Mouse (Mus musculus) lung, postnatal 4 days (tissue): ENCODE data around the gene Slfn8.
A peak's percentile ranks its signal among the peaks of the same experiment; 100 is the strongest.
"Not testable (repeated sequence)": the region's sequence is repeated elsewhere in the genome, so short reads cannot be mapped to it uniquely, and the experiment has no call there.

Experiments
- DNase-seq, 2 experiments: peaks; one replicate each; pipeline ENCODE4 v3.0.0; 2021

Slfn8 gene

DNA sequence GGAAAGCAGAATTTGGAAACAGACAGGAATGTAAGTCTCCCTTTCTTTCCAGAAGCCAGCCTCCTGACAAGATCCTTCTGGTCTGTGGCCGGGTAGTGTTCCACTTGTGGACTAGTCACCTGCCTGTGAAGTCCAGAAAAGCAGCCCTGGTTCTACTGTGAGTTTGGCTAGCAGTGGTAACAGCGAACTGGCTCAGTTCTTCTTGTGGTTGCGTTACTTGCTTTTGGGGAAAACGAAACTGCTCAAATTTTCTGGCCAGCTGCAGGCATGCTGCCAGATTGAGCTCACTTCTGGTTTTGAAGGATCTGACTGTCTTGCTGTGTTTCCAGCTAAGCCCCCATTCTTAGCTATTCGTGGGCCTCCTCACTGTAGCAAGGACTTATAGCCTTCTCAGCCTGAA, at the start of gene Slfn8:
Gene Slfn8, minus strand, starts transcription at position 190 of the 400 bp plus-strand sequence.
- peak; percentile 26 to 32 for DNase-seq

DNA sequence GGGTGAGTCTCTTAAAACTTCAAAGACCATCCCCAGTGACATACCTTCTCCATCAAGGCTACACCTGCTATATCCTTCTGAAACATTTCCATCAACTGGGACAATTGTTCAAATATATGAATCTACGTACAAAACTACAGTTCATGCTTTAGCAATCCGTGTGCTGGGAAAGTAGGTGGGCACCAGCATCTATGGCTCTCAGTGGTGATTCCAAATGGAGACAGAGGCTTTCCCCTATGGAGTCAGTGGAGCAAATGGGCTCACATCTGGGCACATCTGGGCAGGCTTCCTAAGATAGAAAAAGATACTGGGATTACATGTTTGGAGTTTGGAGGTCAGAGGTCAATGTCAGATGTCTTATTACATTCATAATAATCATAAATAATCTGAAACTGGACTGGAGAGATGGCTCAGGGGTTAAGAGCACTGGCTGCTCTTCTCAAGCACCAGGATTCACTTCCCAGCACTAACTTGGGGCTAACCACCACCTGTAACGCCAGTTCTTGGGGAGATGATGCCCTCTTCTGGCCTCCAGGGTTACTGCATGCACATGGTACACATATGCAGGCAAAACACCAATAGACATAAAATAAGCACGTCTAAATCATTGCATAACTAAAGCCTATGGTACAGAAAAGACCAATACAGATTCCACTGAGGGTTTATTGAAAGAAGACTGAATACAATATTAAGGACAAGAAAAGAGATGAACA, 47.5 kb upstream of the Slfn8 start:
- DNase-seq, result peak in 1 of 2 experiments; percentile 13

DNA sequence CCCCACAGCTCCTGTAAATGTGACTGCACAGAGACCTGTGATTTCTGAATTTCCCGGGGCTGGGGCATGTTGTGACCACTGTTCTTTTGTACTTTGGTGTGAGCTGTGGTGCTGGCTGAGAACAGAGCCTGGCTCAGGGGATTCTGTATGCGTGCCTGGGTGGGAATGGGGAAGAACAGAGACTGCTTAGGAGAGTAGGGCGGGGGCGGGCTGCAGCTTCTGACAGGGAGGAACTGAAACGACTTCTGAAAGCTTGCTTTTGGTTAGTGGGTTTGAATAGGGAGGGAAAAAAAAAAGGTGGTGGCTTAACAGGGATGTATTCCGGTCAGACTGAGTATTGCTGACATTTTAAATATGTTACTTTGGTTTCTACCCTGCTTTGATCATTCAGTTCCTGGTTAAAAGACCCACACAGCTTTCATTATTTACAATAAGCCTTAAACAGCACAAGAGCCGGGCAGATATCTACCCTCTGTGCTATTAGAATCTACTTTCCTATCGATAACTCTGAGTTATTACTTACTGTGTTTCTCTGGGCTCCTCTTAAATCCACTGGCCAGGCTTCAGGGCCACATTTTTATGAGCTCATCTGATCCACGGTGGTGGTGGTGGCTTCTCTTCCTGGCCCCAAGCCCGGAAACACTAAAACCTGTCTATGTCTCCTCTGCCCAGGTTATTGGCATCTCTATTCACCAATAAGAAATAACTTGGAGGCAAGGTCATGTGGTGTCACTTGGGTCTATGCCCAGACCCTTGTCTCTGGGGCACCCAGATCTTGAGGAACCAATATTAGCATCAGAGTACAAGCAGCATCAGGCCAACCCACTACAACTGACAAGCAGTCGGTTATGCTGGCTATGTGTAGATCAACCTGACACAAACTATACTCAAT, 46.3 kb upstream of the Slfn8 start:
- peak in 1 of 2 experiments; percentile 50 for DNase-seq

DNA sequence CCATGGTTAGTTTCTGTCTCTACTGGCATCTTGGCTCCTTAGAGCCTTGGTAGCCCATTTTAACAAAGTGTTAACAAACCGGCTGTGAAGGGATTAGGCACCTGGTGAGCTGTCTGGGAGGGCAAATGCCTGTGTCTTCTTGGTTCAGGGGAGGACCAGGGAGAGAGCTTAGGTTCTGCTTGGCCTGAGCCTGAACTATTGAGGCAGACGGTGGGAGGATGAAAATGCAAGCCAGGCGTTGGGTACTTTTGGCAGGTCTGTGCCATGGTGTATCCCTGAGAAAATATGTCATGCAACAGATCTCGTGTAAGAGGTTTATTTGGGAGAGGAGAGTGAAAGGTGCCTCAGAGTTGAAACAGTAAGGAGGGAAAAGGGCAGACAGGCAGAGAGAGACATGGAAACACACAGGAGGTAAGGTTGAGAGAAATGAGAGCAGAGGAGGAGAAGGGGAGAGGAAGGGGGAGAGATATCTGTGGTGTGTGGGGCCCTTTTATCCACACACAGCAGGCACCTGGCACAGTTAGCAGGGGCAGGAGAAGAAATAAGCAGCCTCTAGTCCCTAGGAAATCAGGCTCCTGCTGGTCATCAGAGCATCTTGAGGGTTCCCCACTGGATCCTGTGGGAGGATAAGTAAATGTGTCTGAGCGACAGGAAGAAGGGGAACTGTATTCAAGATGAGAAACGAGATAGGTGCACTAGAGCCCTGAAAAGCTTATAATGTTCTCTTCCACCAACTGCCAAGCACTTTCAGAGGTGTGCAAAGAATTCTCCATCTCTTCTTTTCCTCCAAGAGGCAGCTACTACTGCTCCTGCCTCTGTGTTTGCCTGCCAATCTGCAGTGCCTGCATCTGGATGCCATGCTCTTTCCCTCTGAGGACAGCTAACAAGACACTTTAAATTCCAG, 45.1 kb upstream of the Slfn8 start:
- no peak for DNase-seq

DNA sequence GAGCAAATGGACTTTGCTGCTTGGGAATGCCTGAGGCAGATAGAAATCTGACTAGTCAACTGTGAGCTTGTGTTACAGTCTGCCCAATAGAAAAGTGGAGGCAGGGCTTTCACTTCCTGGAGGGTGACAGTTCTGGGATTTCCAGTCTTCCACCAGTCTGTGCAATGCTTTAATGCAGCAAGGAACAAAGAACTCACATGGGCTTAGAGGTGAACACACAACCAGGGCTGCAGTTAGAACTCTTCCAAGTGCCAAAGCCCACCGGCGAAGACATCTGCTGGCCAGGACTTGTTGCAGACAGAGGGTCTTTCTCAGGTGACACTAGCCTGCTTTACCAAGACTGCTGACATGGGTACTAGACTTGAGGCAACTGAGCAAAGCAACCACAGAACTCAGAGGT, 44.3 kb upstream of the Slfn8 start, which contains the start of gene Slfn2:
Gene Slfn2, plus strand, starts transcription at position 167 of the 400 bp plus-strand sequence.
- DNase-seq, result peak in 1 of 2 experiments; percentile 44

DNA sequence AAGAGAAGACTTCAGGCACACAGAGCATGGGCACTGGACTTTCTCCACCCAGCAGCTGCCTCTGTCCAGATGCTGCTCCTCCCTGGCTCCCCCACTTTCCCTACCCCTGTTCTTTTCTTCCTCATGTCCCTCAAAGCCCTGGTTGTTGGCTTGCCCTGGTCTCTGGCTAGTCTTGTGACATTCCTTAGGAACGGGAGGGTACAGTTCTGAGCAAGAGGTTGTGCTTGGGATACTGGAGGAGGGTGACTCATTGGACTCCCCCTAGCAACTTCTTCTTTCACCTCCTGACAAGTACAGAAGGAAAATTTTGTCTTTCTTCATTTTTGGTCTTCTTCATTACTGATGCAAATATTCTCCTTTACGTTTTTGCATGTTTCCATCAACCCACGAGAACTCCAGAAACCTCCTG, 43.3 kb upstream of the Slfn8 start:
- no peak for DNase-seq

DNA sequence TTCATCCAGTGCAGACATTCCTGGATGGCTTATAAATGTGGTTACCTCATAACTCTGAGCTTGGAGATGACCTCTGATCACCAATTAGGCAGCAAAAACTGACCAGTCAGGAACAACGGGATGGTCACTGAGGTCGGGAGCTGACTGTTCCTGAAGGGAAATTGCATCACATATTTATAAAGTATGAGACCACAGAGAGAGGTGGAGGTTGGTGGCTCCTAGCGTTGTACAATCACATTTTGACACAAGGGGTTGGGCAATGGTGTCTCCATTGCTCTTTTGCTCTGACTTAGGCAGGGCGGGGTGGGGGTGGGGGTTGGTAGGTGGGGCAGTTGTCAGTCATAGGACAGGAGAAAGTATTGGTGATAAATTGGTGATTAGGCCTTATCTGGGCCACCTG, 42.5 kb upstream of the Slfn8 start:
- DNase-seq, result peak in 1 of 2 experiments; percentile 32

DNA sequence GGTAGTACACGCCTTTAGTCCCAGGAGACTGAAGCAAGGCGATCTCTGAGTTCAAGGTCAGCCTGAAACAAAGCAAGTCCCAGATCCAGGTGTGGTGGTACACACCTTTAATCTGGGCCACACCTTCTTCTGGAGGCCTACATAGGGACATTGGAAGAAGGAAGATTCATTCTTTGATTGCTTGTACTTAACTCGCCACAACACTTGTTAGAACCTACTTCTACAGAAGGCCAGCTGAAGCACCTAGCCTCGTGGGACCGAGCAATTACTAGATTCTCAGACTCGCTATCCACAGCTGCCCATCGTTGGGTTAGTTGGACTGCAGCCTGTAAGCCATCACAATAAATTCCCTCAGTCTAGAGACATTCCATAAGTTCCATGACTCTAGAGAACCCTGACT, 41.2 kb upstream of the Slfn8 start:
- peak in 1 of 2 experiments; percentile 3 for DNase-seq

DNA sequence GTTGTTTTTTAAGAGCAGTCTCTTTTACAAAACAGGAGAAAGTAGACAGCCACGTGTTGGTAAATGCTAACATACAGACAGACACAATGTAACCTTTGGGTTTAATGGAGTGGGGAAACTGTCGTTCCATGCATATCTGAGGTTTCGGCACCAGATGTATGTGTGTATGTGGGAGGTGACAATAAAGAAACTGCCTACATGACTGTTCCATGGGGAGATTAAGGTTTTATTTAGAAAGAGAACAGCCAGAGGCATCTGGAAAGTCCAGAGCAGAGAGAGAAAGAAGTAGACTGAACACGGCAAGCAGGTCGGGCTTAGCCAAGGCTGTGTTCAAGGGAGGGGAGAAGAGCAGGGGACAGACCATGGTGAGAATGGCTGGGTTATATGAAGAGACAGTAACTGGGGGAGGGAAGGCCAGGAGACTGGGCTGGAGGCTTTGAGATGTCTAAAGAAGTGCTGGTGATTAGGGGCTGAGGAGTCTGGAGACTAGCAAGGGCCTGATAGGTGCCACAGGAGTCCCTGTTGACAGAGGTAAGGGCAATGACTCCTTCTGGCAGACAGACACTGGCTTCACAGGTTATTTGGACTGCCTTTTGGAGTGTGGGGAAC, 39.9 kb upstream of the Slfn8 start:
- DNase-seq, result no peak

DNA sequence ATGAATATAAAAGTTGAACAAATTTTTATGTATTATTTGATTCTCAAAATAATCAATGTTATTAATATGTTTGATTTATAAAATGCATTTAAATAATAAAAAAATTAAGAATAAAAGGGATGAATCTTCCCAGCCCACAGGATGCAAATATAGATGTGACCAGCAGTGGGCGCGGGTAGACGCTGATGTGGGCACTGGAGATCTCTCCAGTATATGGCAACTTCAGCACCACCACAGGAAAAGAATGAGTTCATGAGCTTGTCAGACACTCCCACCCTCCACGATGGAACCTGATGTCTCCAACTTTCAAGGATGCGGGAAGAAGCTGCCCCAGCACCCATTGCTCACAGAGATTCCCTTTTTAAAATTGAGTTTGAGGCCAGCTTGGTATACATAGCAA, 37.3 kb upstream of the Slfn8 start:
- DNase-seq, result peak; percentile 40 to 72

DNA sequence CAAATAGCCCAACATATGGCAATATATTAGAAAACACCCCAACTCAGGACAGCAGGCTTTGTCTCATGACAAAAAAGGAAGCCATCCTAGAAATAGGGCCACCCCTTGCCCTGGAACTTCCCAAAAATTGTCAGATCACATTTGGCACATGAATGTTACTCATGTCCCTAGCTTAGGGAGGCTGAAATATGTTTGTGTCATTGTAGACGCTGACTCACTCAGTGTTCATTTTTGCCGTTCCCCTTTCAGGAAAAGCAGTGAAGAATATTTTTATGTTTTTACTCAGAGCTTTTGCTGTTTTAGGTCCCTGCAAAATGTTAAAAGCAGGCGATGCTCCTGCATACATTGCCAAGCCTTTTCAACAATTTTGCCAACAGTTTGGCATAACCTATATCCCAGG, 25.0 kb upstream of the Slfn8 start:
- no peak for DNase-seq

DNA sequence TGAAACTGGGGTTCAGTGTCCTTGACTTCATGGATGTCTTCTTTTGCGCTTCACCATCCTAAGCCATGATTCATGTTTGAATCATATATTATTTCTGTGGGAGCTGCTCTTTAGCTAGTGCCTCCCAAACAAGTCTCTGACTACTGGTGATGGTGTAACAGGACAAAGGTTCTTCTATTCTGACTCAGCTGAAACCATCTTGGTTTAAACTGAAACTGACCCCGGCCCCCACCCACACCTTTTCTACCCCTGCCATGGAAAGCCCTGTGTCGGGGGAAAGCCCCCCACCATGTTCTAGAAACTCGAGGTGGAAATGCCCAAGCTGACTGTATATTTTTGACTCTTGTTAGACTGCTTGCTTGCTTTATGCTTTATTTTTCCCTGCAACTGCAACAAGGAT, 23.3 kb upstream of the Slfn8 start:
- no peak for DNase-seq

DNA sequence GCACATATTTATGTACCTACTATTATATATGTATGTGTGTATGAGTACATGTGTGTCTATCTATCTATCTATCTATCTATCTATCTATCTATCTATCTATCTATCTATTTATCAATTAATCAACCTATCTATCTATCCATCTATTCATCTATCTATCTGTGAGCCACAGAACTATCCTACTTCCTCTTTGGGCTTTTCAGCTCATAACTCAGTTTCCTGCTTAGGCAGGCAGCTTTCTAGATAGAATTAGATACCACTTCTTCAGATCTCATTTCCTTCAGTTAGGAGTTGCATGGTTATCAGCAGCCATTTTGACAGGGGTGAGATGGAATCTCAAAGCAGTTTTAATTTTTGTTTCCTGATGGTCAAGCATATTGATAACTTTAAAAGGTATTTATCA, 20.4 kb upstream of the Slfn8 start:
- no peak for DNase-seq

DNA sequence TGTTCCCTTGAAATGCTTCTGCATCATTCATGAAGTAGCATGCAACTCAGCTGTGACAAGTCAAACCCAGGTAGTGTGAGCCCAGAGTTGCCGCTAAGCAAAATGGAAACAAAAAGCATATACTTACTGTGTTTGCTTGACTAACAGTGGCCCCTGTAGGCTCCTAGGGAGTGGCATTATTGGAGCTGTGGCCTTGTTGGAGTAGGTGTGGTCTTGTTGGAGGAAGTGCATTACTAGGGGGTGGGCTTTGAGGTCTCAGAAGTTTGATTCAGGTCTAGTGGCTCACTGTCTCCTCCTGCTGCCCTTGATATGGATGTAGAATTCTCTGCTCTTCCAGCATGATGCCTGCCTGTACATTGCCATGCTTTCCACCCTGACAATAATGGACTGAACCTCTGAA, 19.7 kb upstream of the Slfn8 start:
- DNase-seq, result peak in 1 of 2 experiments; percentile 11

DNA sequence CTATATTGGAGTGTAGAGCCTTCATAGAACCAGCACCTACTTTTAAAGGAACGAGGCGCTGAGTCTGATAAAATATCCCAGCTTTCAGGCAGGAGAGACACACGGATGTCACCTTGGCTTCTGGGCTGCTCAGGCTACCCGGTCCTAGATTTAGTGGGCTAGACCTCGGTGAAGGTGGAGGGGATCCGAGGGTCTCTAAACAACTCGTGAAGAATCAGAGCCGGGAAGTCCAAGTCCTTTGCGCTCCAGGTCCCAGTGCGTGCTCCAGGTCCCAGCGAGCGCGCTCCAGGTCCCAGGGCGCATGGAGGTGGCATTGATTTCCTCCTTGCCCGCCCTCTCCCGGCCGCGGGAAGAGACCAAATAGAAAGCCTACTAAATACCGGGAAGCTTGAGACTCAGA, 19.2 kb upstream of the Slfn8 start:
- no peak for DNase-seq

DNA sequence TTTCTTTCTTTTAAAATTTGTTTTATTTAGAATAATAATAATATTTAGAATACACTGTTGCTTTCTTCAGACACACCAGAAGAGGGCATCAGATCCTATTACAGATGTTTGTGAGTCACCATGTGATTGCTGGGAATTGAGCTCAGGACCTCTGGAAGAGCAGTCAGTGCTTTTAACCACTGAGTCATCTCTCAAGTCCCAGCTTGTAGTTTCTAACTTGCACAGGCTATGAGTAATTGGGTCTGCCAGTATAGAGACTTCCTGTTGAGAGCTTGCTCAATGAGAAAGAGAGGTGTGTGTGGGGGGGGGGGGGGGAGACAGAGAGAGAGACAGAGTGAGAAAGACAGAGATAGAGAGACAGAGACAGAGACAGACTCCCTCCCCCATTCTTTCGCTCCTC, 18.5 kb upstream of the Slfn8 start:
- no peak for DNase-seq

DNA sequence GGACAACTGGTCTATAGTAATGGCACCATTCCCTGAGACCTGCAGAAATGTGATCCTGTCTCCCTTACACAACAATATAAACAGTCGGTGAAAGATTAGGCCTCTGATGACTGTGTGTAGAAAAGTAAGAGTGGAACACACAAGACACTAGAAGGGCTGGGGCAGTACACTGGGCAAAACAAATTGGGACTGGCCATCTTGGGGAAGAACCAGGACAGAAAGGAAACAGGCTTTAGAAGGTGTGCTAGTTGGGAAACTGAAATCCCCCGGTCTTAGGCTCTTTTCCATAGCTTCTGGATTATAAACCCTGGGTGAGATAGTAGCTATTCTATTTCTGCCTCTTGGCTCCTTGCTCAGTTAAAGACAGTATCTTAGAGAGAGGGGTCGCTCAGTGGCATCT, 18.1 kb upstream of the Slfn8 start:
- not testable (repeated sequence) for DNase-seq

DNA sequence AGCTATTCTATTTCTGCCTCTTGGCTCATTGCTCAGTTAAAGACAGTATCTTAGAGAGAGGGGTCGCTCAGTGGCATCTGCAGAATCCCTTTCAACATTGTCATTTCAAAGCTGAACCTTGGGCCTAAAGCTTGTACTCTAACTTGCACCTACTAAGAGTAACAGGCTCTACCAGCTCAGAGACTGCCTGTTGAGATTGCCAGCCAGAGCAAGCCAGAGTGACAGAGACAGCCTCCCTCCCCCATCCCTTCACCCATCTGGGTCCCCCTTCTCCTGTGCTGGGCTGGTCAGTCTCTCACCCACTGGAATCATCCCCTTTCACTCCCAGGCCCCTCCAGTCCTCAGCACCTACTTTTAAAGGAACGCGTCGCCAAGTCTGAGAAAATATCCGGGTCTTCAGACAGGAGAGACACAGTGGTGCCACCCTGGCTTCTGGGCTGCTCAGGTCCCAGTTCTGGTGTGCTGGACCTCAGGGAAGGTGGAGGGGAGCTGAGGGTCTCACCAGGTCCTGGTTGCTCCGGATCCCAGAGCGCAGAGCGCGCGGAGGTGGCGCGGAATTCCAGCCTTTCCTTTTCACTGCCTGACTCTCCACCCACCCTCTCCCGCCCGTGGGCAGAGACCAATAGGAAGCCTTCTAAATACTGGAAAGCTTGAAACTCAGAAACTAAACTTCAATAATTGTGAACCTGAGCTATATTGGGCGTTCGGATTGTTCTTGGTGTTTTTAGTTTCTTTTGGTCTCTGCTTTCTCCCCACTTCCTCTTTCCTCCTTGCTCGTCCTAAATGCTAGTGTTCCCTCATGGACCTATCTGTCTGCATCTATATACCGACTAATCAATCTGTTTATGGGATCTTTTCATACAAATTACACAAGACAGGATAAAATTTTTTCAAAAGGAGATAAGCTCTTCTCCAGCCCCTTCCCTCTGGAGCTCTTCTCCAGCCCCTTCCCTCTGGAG, 770 bp downstream of the Slfn8 start:
- DNase-seq, result not testable (repeated sequence)

DNA sequence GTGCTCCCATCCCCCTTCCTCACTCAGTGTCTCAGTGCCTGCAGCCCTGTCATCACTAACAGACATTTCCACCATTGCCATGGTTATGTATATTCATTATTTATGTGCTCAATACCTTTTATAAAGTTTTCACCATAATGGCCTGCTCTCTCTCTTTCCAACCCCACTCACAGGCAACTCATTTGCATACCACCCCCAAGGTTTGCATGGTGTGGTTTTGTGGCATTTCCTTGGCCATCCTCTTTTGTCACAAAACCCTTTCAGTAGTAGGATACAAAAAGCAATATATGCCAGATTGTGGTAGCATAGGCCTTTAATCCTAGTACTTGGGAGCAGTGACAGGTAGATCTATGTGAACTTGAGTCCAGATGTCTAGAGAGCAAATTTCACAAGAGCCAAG, 4.5 kb downstream of the Slfn8 start:
- DNase-seq, result no peak

DNA sequence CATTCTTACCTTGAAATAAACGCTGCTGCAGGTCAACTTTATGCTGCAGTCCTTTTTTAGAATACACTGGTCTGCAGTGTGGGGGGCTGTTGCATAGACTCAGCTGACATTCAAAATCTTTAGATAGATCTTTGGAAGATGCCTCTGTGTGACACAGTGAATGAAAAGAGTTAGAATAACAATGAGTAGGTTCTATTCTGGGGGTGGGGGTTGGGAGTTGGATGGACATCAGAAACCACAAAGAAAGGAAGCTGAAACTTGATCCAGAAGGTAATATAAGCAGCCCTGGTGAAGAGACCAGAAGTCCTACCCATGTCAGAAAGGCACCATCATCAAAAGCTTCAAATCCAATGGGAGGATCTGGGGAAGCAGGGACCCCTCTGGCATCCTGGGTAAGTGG, 7.3 kb downstream of the Slfn8 start:
- no peak for DNase-seq

DNA sequence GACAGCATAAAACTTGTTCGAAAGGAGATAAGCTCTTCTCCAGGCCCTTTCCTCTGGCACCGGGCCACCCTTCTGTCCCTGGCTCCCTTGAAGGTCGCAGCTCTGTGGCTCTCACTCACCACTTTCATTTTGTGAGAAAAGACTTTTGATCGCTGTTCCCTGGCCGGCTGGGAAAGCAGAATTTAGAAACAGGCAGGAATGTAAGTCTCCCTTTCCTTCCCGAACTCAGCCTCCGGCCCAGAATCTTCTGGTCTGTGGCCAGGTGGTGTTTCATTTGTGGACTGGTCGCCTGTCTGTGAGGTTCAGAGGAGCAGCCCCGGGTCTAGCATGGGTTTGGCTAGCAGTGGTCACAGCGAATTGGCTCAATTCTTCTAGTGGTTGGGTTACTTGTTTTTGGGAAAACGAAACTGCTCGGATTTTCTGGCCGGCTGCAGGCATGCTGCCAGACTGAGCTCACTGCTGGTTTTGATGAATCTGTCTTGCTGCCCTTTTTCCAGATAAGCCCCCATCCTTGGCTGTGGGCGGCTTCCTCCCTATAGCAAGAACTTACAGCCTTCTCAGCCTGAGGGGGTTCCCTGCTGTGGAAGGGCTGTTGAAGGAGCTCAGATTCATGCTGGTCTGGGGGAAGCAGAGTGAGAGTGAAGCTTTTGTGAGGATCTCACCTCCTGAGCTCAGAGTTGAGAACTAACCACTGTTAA, 29.0 kb downstream of the Slfn8 start, which contains the start of gene Slfn9:
Gene Slfn9, minus strand, starts transcription at position 362 of the 698 bp plus-strand sequence.
- peak; percentile 59 to 65 for DNase-seq
